Comparison of ENCODE assay signal across 11 mouse cellular contexts in genomic region chr6:29362246-29363128, GRCm38 (mm10). TPM values are rescaled to one million over a fixed set of nuclear protein-coding genes. Genes with fewer than 3 reads are reported as not detected.
DNase-seq lines count a peak whose midpoint lies in the region; ATAC-seq and TF ChIP-seq lines count a peak whose summit lies in the region.
"Had no signal": no experiment of that assay in that cellular context is flagged by ENCODE, and none has a peak within 500 bp of the region (broad histone marks: within the 10 kb centered on the region; RNA-seq: fewer than 3 reads in every experiment).

No protein-coding gene starts in this region.

- peak overlapping the region; percentile 22; the same call in 1 of the 2 replicates for H3K4me3 ChIP-seq in layer of hippocampus, adult 2 months
- H3K4me3 ChIP-seq in limb, embryonic 12.5 days (replicated peaks) = no peak overlapping the region

- TF ChIP-seq CTCF in layer of hippocampus, adult 2 months (conservative IDR thresholded peaks at IDR 0.05) = peak; percentile 80
- TF ChIP-seq CTCF in Patski (IDR thresholded peaks at IDR 0.05) = peak; percentile 83

- H3K4me1 ChIP-seq in limb, embryonic 12.5 days (replicated peaks) = peaks cover 8% of the 10 kb centered on the region

- H3K27me3 ChIP-seq in Patski = no peaks in the 10 kb centered on the region
- H3K27me3 ChIP-seq in limb, embryonic 12.5 days = no peaks in the 10 kb centered on the region

- 57% methylated on average over 7 of the region's 7 CpGs for WGBS in limb, embryonic 12.5 days

- ATAC-seq in Patski = peak; percentile 89
- ATAC-seq in limb, embryonic 12.5 days (ENCODE audit: insufficient number of reproducible peaks, insufficient read depth, low FRiP score, low TSS enrichment, low read depth) = peak; percentile 15; the same call in 1 of the 2 replicates

- POLR2A ChIA-PET in Patski (lab: Charles Lee) = interaction anchor here (0.7 kb wide), 1 partner anchor 11 kb away, joined by 3 read pairs; no protein-coding TSS in a partner anchor

- no peak overlapping the region for H3K9ac ChIP-seq in limb, embryonic 12.5 days (replicated peaks)

- H3K4me2 ChIP-seq in limb, embryonic 12.5 days = no peak overlapping the region

- H3K36me3 ChIP-seq in limb, embryonic 12.5 days = peaks cover 69% of the 10 kb centered on the region

- DNase-seq in gastrocnemius, adult 18-20 months (ENCODE audit: low spot score) = peak; percentile 38
- no peak for DNase-seq in gastrocnemius, postnatal 36 days
- DNase-seq in layer of hippocampus, adult 2 months (ENCODE audit: low spot score in 2 of 2) = peak in 1 of 2 experiments; percentile 14
- no peak for DNase-seq in layer of hippocampus, postnatal 25 days (ENCODE audit: extremely low spot score in 1 of 2, low spot score in 1 of 2)
- DNase-seq in Patski (ENCODE audit: low read depth, low spot score) = peak; percentile 83
- DNase-seq in c-Kit-positive CD71-positive TER-119-positive erythroid progenitor cells, embryonic 14.5 days (ENCODE audit: low spot score) = no peak
- no peak for DNase-seq in urinary bladder, postnatal 10 days (ENCODE audit: low spot score)
- DNase-seq: kidney, adult 11 months had no signal

- H3K9me3 ChIP-seq in limb, embryonic 12.5 days = no peaks in the 10 kb centered on the region

- CTCF ChIA-PET in Patski (lab: Charles Lee) = interaction anchor here (1.2 kb wide), 1 partner anchor 14 kb away, joined by 3 read pairs; the partner anchor contains the start of gene Calu

- intact Hi-C loops in gastrocnemius, postnatal 36 days (cut with DNase I) = loop anchor here (5.0 kb wide), 1 partner anchor 125 kb away; no protein-coding TSS in a partner anchor

- H3K27ac ChIP-seq in layer of hippocampus, adult 2 months = peak overlapping the region; percentile 54; the same call in 1 of the 2 replicates
- no peak overlapping the region for H3K27ac ChIP-seq in limb, embryonic 12.5 days
- H3K27ac ChIP-seq: macrophage had no signal

- in situ Hi-C loops in Patski (cut with MboI; ENCODE audit: low pct_unique_long_range_greater_than_20kb) = no loop called here

RNA-seq across cellular contexts. Expression of gene Calu, which starts 14.6 kb away (rescaled TPM):
- 10 to 100 TPM; 71.3 to 96.1 TPM for total RNA-seq in gastrocnemius, adult 18-20 months (2021)
- total RNA-seq in gastrocnemius, postnatal 36 days (2021) = 10 to 100 TPM; 82.5 to 86.2 TPM
- total RNA-seq in layer of hippocampus, adult 2 months (2021) = 10 to 100 TPM; 65.3 to 67.6 TPM
- 10 to 100 TPM; 69.6 to 72.7 TPM for total RNA-seq in layer of hippocampus, postnatal 25 days (2021)
- polyA plus RNA-seq in Patski (2021) = 448 TPM
- polyA plus RNA-seq in limb, embryonic 12.5 days (2016; fragmentation: Nextera tagmentation; extraction: Ambion mirVana) = 293 and 320 TPM in 2 replicates

RNA-seq across cellular contexts. Expression of gene Opn1sw, which starts 25.8 kb away (rescaled TPM):
- total RNA-seq in gastrocnemius, adult 18-20 months (2021) = under 1 TPM in 1 of 2 experiments, not detected in 1; 0.26 TPM
- under 1 TPM in 1 of 2 experiments, not detected in 1; 0.35 TPM for total RNA-seq in gastrocnemius, postnatal 36 days (2021)
- total RNA-seq in layer of hippocampus, adult 2 months (2021) = not detected
- total RNA-seq in layer of hippocampus, postnatal 25 days (2021) = under 1 TPM; 0.19 to 0.20 TPM
- 0.28 TPM for polyA plus RNA-seq in Patski (2021)
- polyA plus RNA-seq in limb, embryonic 12.5 days (2016; fragmentation: Nextera tagmentation; extraction: Ambion mirVana) = 0.31 and 1.1 TPM in 2 replicates
- polyA plus RNA-seq: macrophage had no signal

RNA-seq across cellular contexts. Expression of gene Ccdc136, which starts 33.6 kb away (rescaled TPM):
- 10 to 100 TPM; 11.8 to 12.2 TPM for total RNA-seq in gastrocnemius, adult 18-20 months (2021)
- total RNA-seq in gastrocnemius, postnatal 36 days (2021) = 10 to 100 TPM; 10.1 to 12.9 TPM
- 10 to 100 TPM; 66.9 to 74.2 TPM for total RNA-seq in layer of hippocampus, adult 2 months (2021)
- total RNA-seq in layer of hippocampus, postnatal 25 days (2021) = 10 to 100 TPM; 59.8 to 60.9 TPM
- polyA plus RNA-seq in Patski (2021) = 27.6 TPM
- polyA plus RNA-seq in limb, embryonic 12.5 days (2016; fragmentation: Nextera tagmentation; extraction: Ambion mirVana) = 31.8 and 40.1 TPM in 2 replicates
- polyA plus RNA-seq: macrophage had no signal

RNA-seq across cellular contexts. Expression of gene Fam71f1, which starts 43.5 kb away (rescaled TPM):
- total RNA-seq in gastrocnemius, adult 18-20 months (2021) = not detected
- total RNA-seq in gastrocnemius, postnatal 36 days (2021) = not detected
- not detected for total RNA-seq in layer of hippocampus, adult 2 months (2021)
- total RNA-seq in layer of hippocampus, postnatal 25 days (2021) = not detected
- 0.18 TPM for polyA plus RNA-seq in Patski (2021)
- polyA plus RNA-seq in limb, embryonic 12.5 days (2016; fragmentation: Nextera tagmentation; extraction: Ambion mirVana) = not detected in 2 replicates
- polyA plus RNA-seq: macrophage; urinary bladder, adult 2 months had no signal

Comparison
In these comparisons a context has a peak if more than half of its experiments do, and no peak if none do; other contexts are left out.
1. DNase-seq: peak in gastrocnemius, adult 18-20 months (single experiment) and Patski (single experiment); none in gastrocnemius, postnatal 36 days (0 of 2), layer of hippocampus, postnatal 25 days (0 of 2), c-Kit-positive CD71-positive TER-119-positive erythroid progenitor cells, embryonic 14.5 days (single experiment) and urinary bladder, postnatal 10 days (single experiment).
2. RNA of gene Ccdc136, which starts 33.6 kb away (total RNA-seq): 66.9 to 74.2 TPM in layer of hippocampus, adult 2 months and 59.8 to 60.9 TPM in layer of hippocampus, postnatal 25 days; 10.1 to 12.9 TPM in gastrocnemius, postnatal 36 days and 11.8 to 12.2 TPM in gastrocnemius, adult 18-20 months; every median in the first group is over 4 times any median in the second.